Mouse (Mus musculus) liver, embryonic 14.5 days (tissue): ENCODE data around the gene Olfr1212. TPM values are rescaled to one million over a fixed set of nuclear protein-coding genes. Genes with fewer than 3 reads are reported as not detected.

ENCODE experiments used
- ATAC-seq: fragments of 200-750 bp; cut with Nextera tagmentation; 2 replicates; pipeline ENCODE4 v1.8.0; 2017; ENCODE audit warnings: moderate number of reproducible peaks, mild to moderate bottlenecking, moderate library complexity; ENCODE audit not compliant: insufficient read depth
- DNase-seq, 3 experiments: peaks; one replicate each; pipeline ENCODE4 v3.0.0-alpha.2; 2012 to 2013; ENCODE audit warnings: low read depth in 3 of 3, low spot score in 3 of 3
- H3K27ac ChIP-seq: fragments of 300-500 bp; sonication (generic); 2 replicates; pipeline ENCODE4 v1.5.1; 2014; ENCODE audit warnings: moderate library complexity, mild to moderate bottlenecking, control low read depth, inconsistent platforms
- H3K27me3 ChIP-seq: fragments of 300-500 bp; sonication (generic); 2 replicates; pipeline ENCODE4 v1.6.1; 2014; ENCODE audit warnings: mild to moderate bottlenecking, low read length, moderate library complexity; ENCODE audit not compliant: control insufficient read depth, insufficient read depth
- H3K36me3 ChIP-seq: fragments of 300-500 bp; sonication (generic); replicated peaks from 2 replicates; pipeline ENCODE4 v1.6.1; 2014; ENCODE audit warnings: low read depth; ENCODE audit not compliant: control insufficient read depth, insufficient read depth
- H3K4me1 ChIP-seq, 2 experiments: fragments of 200-500 bp in 1 of 2; fragments of 300-500 bp in 1 of 2; sonication (generic) in 1 of 2; replicated peaks; 2 replicates each; pipeline ENCODE4 v1.6.1; 2012 to 2014; ENCODE audit warnings: antibody characterized with exemption in 1 of 2, inconsistent platforms in 1 of 2, low read length in 1 of 2; ENCODE audit not compliant: control insufficient read depth in 2 of 2, insufficient read depth in 2 of 2
- H3K4me2 ChIP-seq: fragments of 300-500 bp; sonication (generic); 2 replicates; pipeline ENCODE4 v1.6.1; 2014; ENCODE audit warnings: low read depth, mild to moderate bottlenecking, control low read depth, moderate library complexity
- H3K4me3 ChIP-seq, 2 experiments: fragments of 200-500 bp in 1 of 2; fragments of 300-500 bp in 1 of 2; sonication (generic) in 1 of 2; 2 replicates each; pipeline ENCODE4 v1.5.1; 2012 to 2014; ENCODE audit warnings: low read depth in 2 of 2, low read length in 2 of 2, mild to moderate bottlenecking in 2 of 2, control low read depth in 1 of 2, inconsistent platforms in 1 of 2, moderate library complexity in 1 of 2; ENCODE audit not compliant: insufficient read depth in 1 of 2
- H3K9ac ChIP-seq: fragments of 300-500 bp; sonication (generic); replicated peaks from 2 replicates; pipeline ENCODE4 v1.6.1; 2014; ENCODE audit warnings: mild to moderate bottlenecking, control low read depth, moderate library complexity
- H3K9me3 ChIP-seq: fragments of 300-500 bp; sonication (generic); 2 replicates; pipeline ENCODE4 v1.6.1; 2016; ENCODE audit warnings: low read length, mixed read lengths; ENCODE audit not compliant: control insufficient read depth
- CTCF ChIP-seq: IDR thresholded peaks from 2 replicates; pipeline ENCODE4 v1.5.1; 2016; ENCODE audit warnings: antibody characterized with exemption, low read depth, control low read depth
- EP300 ChIP-seq: IDR thresholded peaks from 2 replicates; pipeline ENCODE4 v1.6.1; 2016; ENCODE audit warnings: antibody characterized with exemption, low read depth
- WGBS: fragments of 180-500 bp; shearing (Covaris S2); extraction: QIAGEN DNeasy Blood & Tissue Kit; methylation state at CpG from one replicate; pipeline ENCODE4 v1.1.7; 2014; ENCODE audit not compliant: insufficient replicate concordance; 5-methylcytosine and 5-hydroxymethylcytosine counted together
- polyA plus RNA-seq, 2 experiments: library from polyadenylated mRNA; depleted of rRNA in 1 of 2; stranded (reverse) in 1 of 2; unstranded in 1 of 2; fragments of >200 nt; fragmentation: Nextera tagmentation in 1 of 2; extraction: Ambion mirVana in 1 of 2; gene quantifications; 2 replicates each; pipeline versions ENCODE4 v1.2.1 to v1.2.3; 2012 to 2014

Gene Olfr1212
- polyA plus RNA-seq, 2 experiments: not detected

- H3K36me3 ChIP-seq: no peaks in the 10 kb centered on the region
- no peak within 1 kb of the TSS for H3K9ac ChIP-seq
- no peaks in the 10 kb centered on the region for H3K4me1 ChIP-seq
- no peak for ATAC-seq
- no peak for DNase-seq
- no peaks in the 10 kb centered on the region for H3K27me3 ChIP-seq
- H3K4me3 ChIP-seq: no peak within 1 kb of the TSS
- whole genome bisulfite sequencing: 35% methylated on average over 2 of the region's 2 CpGs
- no peak within 1 kb of the TSS for H3K27ac ChIP-seq
- no peaks in the 10 kb centered on the region for H3K9me3 ChIP-seq
- H3K4me2 ChIP-seq: no peak within 1 kb of the TSS
- TF ChIP-seq CTCF (no peak), EP300 (no peak)
These were observed 53.1 kb downstream of the Olfr1212 start, which contains the start of gene Olfr1215 for GRCm38 (mm10) chr2:89006873-89007272. Gene Olfr1215 (minus strand): TSS chr2:89006973.

Other genes starting within 250 kb of the Olfr1212 start
- not detected in 2 replicates for gene Olfr1196, start 249.4 kb upstream of the Olfr1212 start, polyA plus RNA-seq (2012; rRNA removed)
- not detected in 2 replicates for gene Olfr1196, start 249.4 kb upstream of the Olfr1212 start, polyA plus RNA-seq (2014; fragmentation: Nextera tagmentation; extraction: Ambion mirVana)
- not detected in 2 replicates for gene Olfr1197, start 221.6 kb upstream of the Olfr1212 start, polyA plus RNA-seq (2012; rRNA removed)
- not detected in 2 replicates for gene Olfr1197, start 221.6 kb upstream of the Olfr1212 start, polyA plus RNA-seq (2014; fragmentation: Nextera tagmentation; extraction: Ambion mirVana)
- not detected in 2 replicates for gene Olfr1198, start 202.6 kb upstream of the Olfr1212 start, polyA plus RNA-seq (2012; rRNA removed)
- gene Olfr1198, start 202.6 kb upstream of the Olfr1212 start, polyA plus RNA-seq (2014; fragmentation: Nextera tagmentation; extraction: Ambion mirVana): not detected in 2 replicates
- gene Olfr1199, start 193.5 kb upstream of the Olfr1212 start, polyA plus RNA-seq (2012; rRNA removed): not detected in 2 replicates
- gene Olfr1199, start 193.5 kb upstream of the Olfr1212 start, polyA plus RNA-seq (2014; fragmentation: Nextera tagmentation; extraction: Ambion mirVana): not detected in 2 replicates
- not detected in 2 replicates for gene Olfr1200, start 183.5 kb upstream of the Olfr1212 start, polyA plus RNA-seq (2012; rRNA removed)
- not detected in 2 replicates for gene Olfr1200, start 183.5 kb upstream of the Olfr1212 start, polyA plus RNA-seq (2014; fragmentation: Nextera tagmentation; extraction: Ambion mirVana)
- not detected in 2 replicates for gene Olfr1201, start 160.9 kb upstream of the Olfr1212 start, polyA plus RNA-seq (2012; rRNA removed)
- not detected in 2 replicates for gene Olfr1201, start 160.9 kb upstream of the Olfr1212 start, polyA plus RNA-seq (2014; fragmentation: Nextera tagmentation; extraction: Ambion mirVana)
- not detected in 2 replicates for gene Olfr1202, start 139.5 kb upstream of the Olfr1212 start, polyA plus RNA-seq (2012; rRNA removed)
- not detected in 2 replicates for gene Olfr1202, start 139.5 kb upstream of the Olfr1212 start, polyA plus RNA-seq (2014; fragmentation: Nextera tagmentation; extraction: Ambion mirVana)
- gene Olfr1205, start 124.2 kb upstream of the Olfr1212 start, polyA plus RNA-seq (2012; rRNA removed): not detected in 2 replicates
- not detected in 2 replicates for gene Olfr1205, start 124.2 kb upstream of the Olfr1212 start, polyA plus RNA-seq (2014; fragmentation: Nextera tagmentation; extraction: Ambion mirVana)
- not detected in 2 replicates for gene Olfr1204, start 104.7 kb upstream of the Olfr1212 start, polyA plus RNA-seq (2012; rRNA removed)
- gene Olfr1204, start 104.7 kb upstream of the Olfr1212 start, polyA plus RNA-seq (2014; fragmentation: Nextera tagmentation; extraction: Ambion mirVana): not detected in 2 replicates
- gene Olfr1206, start 90.7 kb upstream of the Olfr1212 start, polyA plus RNA-seq (2012; rRNA removed): not detected in 2 replicates
- gene Olfr1206, start 90.7 kb upstream of the Olfr1212 start, polyA plus RNA-seq (2014; fragmentation: Nextera tagmentation; extraction: Ambion mirVana): not detected in 2 replicates
- not detected in 2 replicates for gene Olfr1208, start 51.7 kb upstream of the Olfr1212 start, polyA plus RNA-seq (2012; rRNA removed)
- not detected in 2 replicates for gene Olfr1208, start 51.7 kb upstream of the Olfr1212 start, polyA plus RNA-seq (2014; fragmentation: Nextera tagmentation; extraction: Ambion mirVana)
- gene Olfr1209, start 38.8 kb upstream of the Olfr1212 start, polyA plus RNA-seq (2012; rRNA removed): not detected in 2 replicates
- not detected in 2 replicates for gene Olfr1209, start 38.8 kb upstream of the Olfr1212 start, polyA plus RNA-seq (2014; fragmentation: Nextera tagmentation; extraction: Ambion mirVana)
- gene Olfr1211, start 15.9 kb upstream of the Olfr1212 start, polyA plus RNA-seq (2012; rRNA removed): not detected in 2 replicates
- gene Olfr1211, start 15.9 kb upstream of the Olfr1212 start, polyA plus RNA-seq (2014; fragmentation: Nextera tagmentation; extraction: Ambion mirVana): not detected in 2 replicates
- not detected in 2 replicates for gene Gm13762, start 26.3 kb downstream of the Olfr1212 start, polyA plus RNA-seq (2012; rRNA removed)
- not detected in 2 replicates for gene Gm13762, start 26.3 kb downstream of the Olfr1212 start, polyA plus RNA-seq (2014; fragmentation: Nextera tagmentation; extraction: Ambion mirVana)
- gene Olfr1214, start 38.7 kb downstream of the Olfr1212 start, polyA plus RNA-seq (2012; rRNA removed): not detected in 2 replicates
- gene Olfr1214, start 38.7 kb downstream of the Olfr1212 start, polyA plus RNA-seq (2014; fragmentation: Nextera tagmentation; extraction: Ambion mirVana): not detected in 2 replicates
- not detected in 2 replicates for gene Olfr1215, start 53.0 kb downstream of the Olfr1212 start, polyA plus RNA-seq (2012; rRNA removed)
- gene Olfr1215, start 53.0 kb downstream of the Olfr1212 start, polyA plus RNA-seq (2014; fragmentation: Nextera tagmentation; extraction: Ambion mirVana): not detected in 2 replicates
- not detected in 2 replicates for gene Olfr1216, start 64.4 kb downstream of the Olfr1212 start, polyA plus RNA-seq (2012; rRNA removed)
- gene Olfr1216, start 64.4 kb downstream of the Olfr1212 start, polyA plus RNA-seq (2014; fragmentation: Nextera tagmentation; extraction: Ambion mirVana): not detected in 2 replicates
- not detected in 2 replicates for gene Olfr1217, start 78.1 kb downstream of the Olfr1212 start, polyA plus RNA-seq (2012; rRNA removed)
- gene Olfr1217, start 78.1 kb downstream of the Olfr1212 start, polyA plus RNA-seq (2014; fragmentation: Nextera tagmentation; extraction: Ambion mirVana): not detected in 2 replicates
- not detected in 2 replicates for gene Olfr1218, start 107.2 kb downstream of the Olfr1212 start, polyA plus RNA-seq (2012; rRNA removed)
- gene Olfr1218, start 107.2 kb downstream of the Olfr1212 start, polyA plus RNA-seq (2014; fragmentation: Nextera tagmentation; extraction: Ambion mirVana): not detected in 2 replicates
- gene Olfr1219, start 129.5 kb downstream of the Olfr1212 start, polyA plus RNA-seq (2012; rRNA removed): not detected in 2 replicates
- gene Olfr1219, start 129.5 kb downstream of the Olfr1212 start, polyA plus RNA-seq (2014; fragmentation: Nextera tagmentation; extraction: Ambion mirVana): not detected in 2 replicates
- not detected in 2 replicates for gene Olfr1220, start 152.9 kb downstream of the Olfr1212 start, polyA plus RNA-seq (2012; rRNA removed)
- not detected in 2 replicates for gene Olfr1220, start 152.9 kb downstream of the Olfr1212 start, polyA plus RNA-seq (2014; fragmentation: Nextera tagmentation; extraction: Ambion mirVana)
- gene Olfr1221, start 163.3 kb downstream of the Olfr1212 start, polyA plus RNA-seq (2012; rRNA removed): not detected in 2 replicates
- not detected in 2 replicates for gene Olfr1221, start 163.3 kb downstream of the Olfr1212 start, polyA plus RNA-seq (2014; fragmentation: Nextera tagmentation; extraction: Ambion mirVana)
- not detected in 2 replicates for gene Olfr1222, start 179.1 kb downstream of the Olfr1212 start, polyA plus RNA-seq (2012; rRNA removed)
- not detected in 2 replicates for gene Olfr1222, start 179.1 kb downstream of the Olfr1212 start, polyA plus RNA-seq (2014; fragmentation: Nextera tagmentation; extraction: Ambion mirVana)
- not detected in 2 replicates for gene Olfr1223, start 197.6 kb downstream of the Olfr1212 start, polyA plus RNA-seq (2012; rRNA removed)
- gene Olfr1223, start 197.6 kb downstream of the Olfr1212 start, polyA plus RNA-seq (2014; fragmentation: Nextera tagmentation; extraction: Ambion mirVana): not detected in 2 replicates
- gene Olfr1224-ps1, start 210.1 kb downstream of the Olfr1212 start, polyA plus RNA-seq (2012; rRNA removed): not detected in 2 replicates
- not detected in 2 replicates for gene Olfr1224-ps1, start 210.1 kb downstream of the Olfr1212 start, polyA plus RNA-seq (2014; fragmentation: Nextera tagmentation; extraction: Ambion mirVana)
- gene Olfr1225, start 220.7 kb downstream of the Olfr1212 start, polyA plus RNA-seq (2012; rRNA removed): not detected in 2 replicates
- gene Olfr1225, start 220.7 kb downstream of the Olfr1212 start, polyA plus RNA-seq (2014; fragmentation: Nextera tagmentation; extraction: Ambion mirVana): not detected in 2 replicates
- not detected in 2 replicates for gene Olfr1226, start 246.1 kb downstream of the Olfr1212 start, polyA plus RNA-seq (2012; rRNA removed)
- gene Olfr1226, start 246.1 kb downstream of the Olfr1212 start, polyA plus RNA-seq (2014; fragmentation: Nextera tagmentation; extraction: Ambion mirVana): not detected in 2 replicates